Mouse (Mus musculus) layer of hippocampus, adult 18-20 months (tissue): ENCODE data around the gene Arl15. TPM values are rescaled to one million over a fixed set of nuclear protein-coding genes. Genes with fewer than 3 reads are reported as not detected.
A peak's percentile ranks its signal among the peaks of the same experiment; 100 is the strongest.

ENCODE experiments used
- DNase-seq, 2 experiments: peaks; one replicate each; pipeline ENCODE4 v3.0.0; 2022; ENCODE audit warnings: low spot score in 2 of 2
- total RNA-seq, 2 experiments: library from RNA; stranded (reverse); gene quantifications; 2 replicates each; pipeline ENCODE4 v1.2.3; 2021

Gene Arl15
- total RNA-seq, 2 experiments from 2014 or later = 57.4 to 61.0 TPM

- peak; percentile 10 to 31 for DNase-seq
Observed at GRCm38 (mm10) chr13:114198252-114198799, 404.0 kb downstream of the Arl15 start.

- peak in 1 of 2 experiments; percentile 41 for DNase-seq
Observed at GRCm38 (mm10) chr13:114199746-114200145, 405.4 kb downstream of the Arl15 start.

DNA sequence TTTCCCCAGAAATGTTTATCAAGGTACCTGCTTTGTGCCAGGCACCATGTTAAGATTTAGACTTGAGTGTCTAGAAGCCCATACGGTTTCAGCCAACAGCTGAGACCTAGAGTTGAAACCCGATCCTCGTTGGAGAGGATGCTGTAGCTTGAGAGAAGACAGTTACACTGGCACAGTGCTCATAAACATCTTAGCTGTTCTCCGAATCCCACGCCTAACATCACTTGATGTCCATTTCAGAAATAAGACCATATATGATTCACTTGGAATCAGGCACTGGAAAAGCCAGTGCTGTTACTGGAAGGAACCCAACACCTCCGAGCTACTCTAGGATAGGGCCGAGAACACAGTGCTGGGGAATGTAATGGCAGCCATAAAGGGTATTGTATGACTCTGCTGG is 406.2 kb downstream of the Arl15 start:
- DNase-seq = no peak

DNA sequence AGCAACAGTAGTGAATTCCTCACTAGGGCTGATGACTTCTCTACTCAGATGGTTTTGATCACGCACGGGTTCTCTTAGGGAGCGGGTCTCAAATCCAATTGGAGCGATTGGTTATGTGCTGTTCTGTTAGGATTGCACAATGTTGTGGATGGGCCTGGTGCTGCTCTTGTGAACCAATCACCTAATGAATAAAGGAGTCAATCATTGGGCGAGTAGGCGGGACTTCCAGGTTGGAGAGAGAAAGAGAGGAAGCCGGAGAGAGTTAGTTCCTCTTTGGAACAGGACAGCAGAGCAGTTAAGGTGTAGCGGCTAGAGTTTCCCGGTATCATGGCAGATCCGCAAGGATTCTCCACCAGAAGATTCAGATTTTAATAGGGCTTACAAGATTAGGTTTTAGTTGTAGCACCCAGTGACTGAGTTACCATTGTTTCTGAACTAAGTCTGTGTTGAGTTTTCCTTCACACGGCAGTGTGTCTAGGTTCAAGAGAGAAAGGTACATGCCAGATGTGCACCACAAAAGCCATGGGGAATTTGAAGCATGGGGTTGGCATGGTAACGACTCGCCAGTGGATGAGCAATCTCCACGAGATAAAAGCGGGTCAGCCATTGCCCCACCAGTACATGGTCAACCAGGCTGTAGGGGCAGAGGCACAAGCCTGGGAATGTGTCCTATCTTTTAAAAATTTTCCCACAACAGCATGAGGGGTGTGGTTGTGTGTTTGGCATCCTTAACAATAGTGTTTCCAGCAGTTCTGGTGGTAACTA is 408.7 kb downstream of the Arl15 start:
- no peak for DNase-seq

Other genes with a start within 250 kb of the Arl15 start
- gene Snx18, start 175.9 kb upstream of the Arl15 start, total RNA-seq = 10 to 100 TPM; 22.7 to 23.5 TPM
- 1 to 10 TPM in 1 of 2 experiments, under 1 TPM in 1; 0.99 to 2.2 TPM for gene Hspb3, start 130.8 kb upstream of the Arl15 start, total RNA-seq